Mouse (Mus musculus): ENCODE measurements around the gene Cdk15. TPM values are rescaled to one million over a fixed set of nuclear protein-coding genes. Genes with fewer than 3 reads are reported as not detected.

Cdk15 gene
- polyA plus RNA-seq, 1 experiment = 0.44 TPM

GRCm38 (mm10) chr1:59318878-59319277, 62.2 kb downstream of the Cdk15 start:
- Histone ChIP-seq H3ac (ENCODE audit: control insufficient read depth, insufficient read length) (no peak overlapping the region), H3K4me2 (ENCODE audit: low read depth) (no peak overlapping the region)

GRCm38 (mm10) chr1:59321076-59321879, 64.6 kb downstream of the Cdk15 start:
- no peaks in the 10 kb centered on the region for H3K36me3 ChIP-seq (ENCODE audit: control insufficient read depth, insufficient read depth)
- no peak for TF ChIP-seq MYOG (IDR thresholded peaks at IDR 0.05; ENCODE audit: control insufficient read depth in 1 of 3, insufficient read depth in 1 of 3, insufficient read length in 2 of 3, low read depth in 2 of 3)
- TF ChIP-seq USF1 (IDR thresholded peaks at IDR 0.05; ENCODE audit: low read depth) = no peak
- no peak for TF ChIP-seq MYOD1 (IDR thresholded peaks at IDR 0.05; ENCODE audit: control insufficient read depth in 1 of 3, insufficient read length in 2 of 3, low read depth in 2 of 3)
- TF ChIP-seq E2F4 (IDR thresholded peaks at IDR 0.05; ENCODE audit: insufficient read depth) = no peak
- TF ChIP-seq POLR2A (IDR thresholded peaks at IDR 0.05; ENCODE audit: insufficient read length, low read depth) = no peak
- no peak for TF ChIP-seq MAX (IDR thresholded peaks at IDR 0.05; ENCODE audit: low read depth)
- TF ChIP-seq SRF (IDR thresholded peaks at IDR 0.05; ENCODE audit: control insufficient read depth, insufficient read length, low read depth) = no peak
- no peak for TF ChIP-seq TCF12 (IDR thresholded peaks at IDR 0.05; ENCODE audit: insufficient read depth, poor library complexity, severe bottlenecking)
- no peak for TF ChIP-seq TCF3 (IDR thresholded peaks at IDR 0.05; ENCODE audit: insufficient read length, low read depth)
- no peak for TF ChIP-seq CEBPB (IDR thresholded peaks at IDR 0.05; ENCODE audit: insufficient read depth, poor library complexity, severe bottlenecking)
- no peak for TF ChIP-seq REST (IDR thresholded peaks at IDR 0.05; ENCODE audit: insufficient read depth, insufficient read length)
- TF ChIP-seq POLR2AphosphoS2 (IDR thresholded peaks at IDR 0.05; ENCODE audit: insufficient read length, low read depth) = no peak
- no peak overlapping the region for H3ac ChIP-seq (ENCODE audit: control insufficient read depth, insufficient read length)
- H3K4me2 ChIP-seq (ENCODE audit: low read depth) = no peak overlapping the region
- H3K4me3 ChIP-seq = no peak overlapping the region
- H3K79me2 ChIP-seq (ENCODE audit: control insufficient read depth, insufficient read depth) = no peaks in the 10 kb centered on the region
- no peaks in the 10 kb centered on the region for H3K27me3 ChIP-seq (ENCODE audit: control insufficient read depth, insufficient read depth, insufficient read length)

More at GRCm38 (mm10) chr1:59318878-59319277, 62.2 kb downstream of the Cdk15 start:
- H3K4me3 ChIP-seq = no peak overlapping the region
- no peaks in the 10 kb centered on the region for H3K79me2 ChIP-seq (ENCODE audit: control insufficient read depth, insufficient read depth)
- no peaks in the 10 kb centered on the region for H3K27me3 ChIP-seq (ENCODE audit: control insufficient read depth, insufficient read depth, insufficient read length)
- TF ChIP-seq E2F4 (IDR thresholded peaks at IDR 0.05; ENCODE audit: insufficient read depth) (no peak), TCF12 (IDR thresholded peaks at IDR 0.05; ENCODE audit: insufficient read depth, poor library complexity, severe bottlenecking) (no peak), MYOD1 (IDR thresholded peaks at IDR 0.05; ENCODE audit: control insufficient read depth in 1 of 3, insufficient read length in 2 of 3, low read depth in 2 of 3) (no peak), REST (IDR thresholded peaks at IDR 0.05; ENCODE audit: insufficient read depth, insufficient read length) (no peak), MYOG (IDR thresholded peaks at IDR 0.05; ENCODE audit: control insufficient read depth in 1 of 3, insufficient read depth in 1 of 3, insufficient read length in 2 of 3, low read depth in 2 of 3) (no peak), POLR2AphosphoS2 (IDR thresholded peaks at IDR 0.05; ENCODE audit: insufficient read length, low read depth) (no peak), MAX (IDR thresholded peaks at IDR 0.05; ENCODE audit: low read depth) (no peak), TCF3 (IDR thresholded peaks at IDR 0.05; ENCODE audit: insufficient read length, low read depth) (no peak), CEBPB (IDR thresholded peaks at IDR 0.05; ENCODE audit: insufficient read depth, poor library complexity, severe bottlenecking) (no peak), USF1 (IDR thresholded peaks at IDR 0.05; ENCODE audit: low read depth) (no peak), POLR2A (IDR thresholded peaks at IDR 0.05; ENCODE audit: insufficient read length, low read depth) (no peak)
- no peaks in the 10 kb centered on the region for H3K36me3 ChIP-seq (ENCODE audit: control insufficient read depth, insufficient read depth)

- Histone ChIP-seq H3ac (ENCODE audit: control insufficient read depth, insufficient read length) (no peak overlapping the region), H3K79me2 (ENCODE audit: control insufficient read depth, insufficient read depth) (no peaks in the 10 kb centered on the region), H3K36me3 (ENCODE audit: control insufficient read depth, insufficient read depth) (no peaks in the 10 kb centered on the region), H3K27me3 (ENCODE audit: control insufficient read depth, insufficient read depth, insufficient read length) (no peaks in the 10 kb centered on the region), H3K4me3 (no peak overlapping the region), H3K4me2 (ENCODE audit: low read depth) (no peak overlapping the region)
- TF ChIP-seq MYOD1 (IDR thresholded peaks at IDR 0.05; ENCODE audit: control insufficient read depth in 1 of 3, insufficient read length in 2 of 3, low read depth in 2 of 3) (no peak), TCF3 (IDR thresholded peaks at IDR 0.05; ENCODE audit: insufficient read length, low read depth) (no peak), POLR2A (IDR thresholded peaks at IDR 0.05; ENCODE audit: insufficient read length, low read depth) (no peak), CEBPB (IDR thresholded peaks at IDR 0.05; ENCODE audit: insufficient read depth, poor library complexity, severe bottlenecking) (no peak), POLR2AphosphoS2 (IDR thresholded peaks at IDR 0.05; ENCODE audit: insufficient read length, low read depth) (no peak), MAX (IDR thresholded peaks at IDR 0.05; ENCODE audit: low read depth) (no peak), MYOG (IDR thresholded peaks at IDR 0.05; ENCODE audit: control insufficient read depth in 1 of 3, insufficient read depth in 1 of 3, insufficient read length in 2 of 3, low read depth in 2 of 3) (no peak), REST (IDR thresholded peaks at IDR 0.05; ENCODE audit: insufficient read depth, insufficient read length) (no peak), TCF12 (IDR thresholded peaks at IDR 0.05; ENCODE audit: insufficient read depth, poor library complexity, severe bottlenecking) (no peak), E2F4 (IDR thresholded peaks at IDR 0.05; ENCODE audit: insufficient read depth) (no peak), USF1 (IDR thresholded peaks at IDR 0.05; ENCODE audit: low read depth) (no peak), SRF (IDR thresholded peaks at IDR 0.05; ENCODE audit: control insufficient read depth, insufficient read length, low read depth) (no peak)
Measured at GRCm38 (mm10) chr1:59321880-59322836, 65.5 kb downstream of the Cdk15 start.

GRCm38 (mm10) chr1:59326854-59327395, 70.2 kb downstream of the Cdk15 start:
- H3K79me2 ChIP-seq (ENCODE audit: control insufficient read depth, insufficient read depth) = no peaks in the 10 kb centered on the region
- TF ChIP-seq MYOD1 (IDR thresholded peaks at IDR 0.05; ENCODE audit: control insufficient read depth in 1 of 3, insufficient read length in 2 of 3, low read depth in 2 of 3) (no peak), E2F4 (IDR thresholded peaks at IDR 0.05; ENCODE audit: insufficient read depth) (no peak), REST (IDR thresholded peaks at IDR 0.05; ENCODE audit: insufficient read depth, insufficient read length) (no peak), TCF3 (IDR thresholded peaks at IDR 0.05; ENCODE audit: insufficient read length, low read depth) (no peak), MYOG (IDR thresholded peaks at IDR 0.05; ENCODE audit: control insufficient read depth in 1 of 3, insufficient read depth in 1 of 3, insufficient read length in 2 of 3, low read depth in 2 of 3) (no peak), USF1 (IDR thresholded peaks at IDR 0.05; ENCODE audit: low read depth) (no peak), SRF (IDR thresholded peaks at IDR 0.05; ENCODE audit: control insufficient read depth, insufficient read length, low read depth) (no peak), TCF12 (IDR thresholded peaks at IDR 0.05; ENCODE audit: insufficient read depth, poor library complexity, severe bottlenecking) (no peak), CEBPB (IDR thresholded peaks at IDR 0.05; ENCODE audit: insufficient read depth, poor library complexity, severe bottlenecking) (no peak)
- no peak overlapping the region for H3ac ChIP-seq (ENCODE audit: control insufficient read depth, insufficient read length)
- no peaks in the 10 kb centered on the region for H3K27me3 ChIP-seq (ENCODE audit: control insufficient read depth, insufficient read depth, insufficient read length)
- no peaks in the 10 kb centered on the region for H3K36me3 ChIP-seq (ENCODE audit: control insufficient read depth, insufficient read depth)
- no peak overlapping the region for H3K4me3 ChIP-seq
- H3K4me2 ChIP-seq (ENCODE audit: low read depth) = no peak overlapping the region
